Mouse (Mus musculus) brain, embryonic 14.5 days (tissue): Measurements from ENCODE around the gene Hspd1. TPM values are rescaled to one million over a fixed set of nuclear protein-coding genes. Genes with fewer than 3 reads are reported as not detected.
A peak's percentile ranks its signal among the peaks of the same experiment; 100 is the strongest.
"Not testable (repeated sequence)": the region's sequence is repeated elsewhere in the genome, so short reads cannot be mapped to it uniquely, and the experiment has no call there.

Experiments
- DNase-seq: peaks from one replicate; pipeline ENCODE4 v3.0.0-alpha.2; 2011; ENCODE audit warnings: low read depth
- CTCF ChIP-seq: fragments of 200-500 bp; IDR thresholded peaks from 2 replicates; pipeline ENCODE4 v1.5.1; 2012; ENCODE audit warnings: inconsistent platforms, mild to moderate bottlenecking, moderate library complexity, borderline replicate concordance; ENCODE audit not compliant: insufficient read depth, insufficient read length; ENCODE audit errors: extremely low read depth
- POLR2A ChIP-seq: fragments of 200-500 bp; IDR thresholded peaks from 2 replicates; pipeline ENCODE4 v1.6.1; 2012; ENCODE audit warnings: mild to moderate bottlenecking, inconsistent platforms, borderline replicate concordance; ENCODE audit not compliant: poor library complexity, insufficient read depth, insufficient read length, severe bottlenecking; ENCODE audit errors: extremely low read depth
- polyA plus RNA-seq: library from polyadenylated mRNA; depleted of rRNA; stranded (reverse); fragments of >200 nt; gene quantifications from 2 replicates; pipeline ENCODE4 v1.2.3, GENCODE M21; 2012

Hspd1 gene
- polyA plus RNA-seq, 1 experiment, result 128 TPM

GRCm38 (mm10) chr1:55076849-55077516 lies 11.1 kb downstream of the Hspd1 start:
- no peak for TF ChIP-seq POLR2A
- TF ChIP-seq CTCF, result no peak
- no peak for DNase-seq

GRCm38 (mm10) chr1:55076395-55076743 lies 11.7 kb downstream of the Hspd1 start:
- DNase-seq, result no peak
- TF ChIP-seq POLR2A (no peak), CTCF (no peak)

DNA sequence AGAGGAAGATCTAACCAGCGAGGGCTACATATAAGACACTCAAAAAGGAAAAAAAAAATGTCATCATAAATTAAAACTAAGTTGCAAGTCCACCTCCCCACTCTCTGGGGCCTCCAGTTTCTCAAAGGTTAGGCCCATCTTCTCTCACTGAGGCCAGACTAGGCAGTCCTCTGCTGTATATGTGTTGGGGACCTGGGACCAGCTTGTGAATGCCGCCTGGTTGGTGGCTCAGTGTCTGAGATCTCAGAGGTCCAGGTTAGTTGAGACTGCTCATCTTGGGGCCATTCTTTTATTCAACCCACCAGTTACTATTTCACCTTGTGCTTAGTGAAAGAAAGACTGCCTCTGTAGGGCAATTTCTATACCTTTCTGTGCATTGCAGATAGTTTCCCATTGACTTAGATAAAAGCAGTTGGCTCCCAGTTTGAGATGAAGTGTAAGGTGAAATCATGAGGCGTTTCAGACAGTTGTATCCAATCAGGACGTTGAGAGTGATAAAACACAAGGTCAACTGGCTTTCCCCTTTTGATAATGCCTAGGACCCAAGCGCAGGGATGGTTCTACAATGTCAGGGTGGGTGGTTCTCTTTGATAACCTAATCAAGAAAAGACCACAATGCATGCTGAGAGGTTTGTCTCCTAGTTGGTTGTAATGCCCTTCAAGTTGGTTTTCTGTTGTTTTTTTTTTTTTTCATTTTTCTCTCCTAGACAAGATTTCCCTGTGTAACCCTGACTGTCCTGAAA lies 12.2 kb downstream of the Hspd1 start:
- DNase-seq, result no peak
- TF ChIP-seq POLR2A, result no peak
- TF ChIP-seq CTCF, result no peak

GRCm38 (mm10) chr1:55074757-55075156 lies 13.3 kb downstream of the Hspd1 start:
- no peak for DNase-seq
- TF ChIP-seq CTCF (no peak), POLR2A (no peak)

DNA sequence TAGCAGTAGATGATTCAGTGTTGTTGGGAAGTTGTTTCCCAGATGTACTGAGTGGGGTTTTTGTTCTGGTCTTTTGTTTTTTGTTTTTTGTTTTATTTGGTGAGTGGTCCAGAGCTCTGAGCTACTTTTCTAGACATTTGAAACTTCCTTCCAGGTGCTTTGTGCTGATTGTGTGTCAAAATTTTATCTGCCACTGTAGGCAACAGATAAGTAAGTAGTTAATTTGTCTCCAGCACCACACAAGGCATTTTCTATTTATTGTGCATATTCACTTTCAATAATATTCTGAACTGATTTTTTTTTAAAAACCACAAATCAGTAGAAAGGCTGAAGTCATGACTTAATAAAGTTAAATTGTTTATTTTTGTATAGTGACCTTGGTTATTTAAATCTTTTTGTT lies 15.7 kb downstream of the Hspd1 start:
- not testable (repeated sequence) for DNase-seq

DNA sequence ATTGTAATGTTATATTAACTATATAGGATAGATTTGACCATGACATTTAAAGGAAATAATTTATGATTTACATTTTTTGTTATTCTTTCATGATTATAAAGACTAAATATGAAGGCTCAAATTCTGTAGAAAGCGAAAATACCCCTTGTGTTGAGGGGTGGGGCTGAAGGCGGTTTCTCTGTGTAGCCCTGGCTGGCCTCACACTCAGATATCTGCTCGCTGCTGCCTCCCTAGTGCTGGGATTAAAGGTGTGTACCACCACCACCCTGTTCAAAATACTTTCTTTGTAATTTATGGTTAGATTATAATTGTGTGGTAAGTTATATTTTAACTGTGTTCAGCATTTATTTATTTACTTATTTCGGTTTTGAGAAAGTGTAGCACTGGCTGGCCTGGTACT lies 26.3 kb downstream of the Hspd1 start:
- no peak for TF ChIP-seq POLR2A
- no peak for TF ChIP-seq CTCF
- DNase-seq, result no peak

GRCm38 (mm10) chr1:55061099-55061498 lies 26.9 kb downstream of the Hspd1 start:
- no peak for DNase-seq
- TF ChIP-seq POLR2A (no peak), CTCF (no peak)

- not testable (repeated sequence) for DNase-seq
Observed at GRCm38 (mm10) chr1:55058383-55058782, 29.7 kb downstream of the Hspd1 start.

DNA sequence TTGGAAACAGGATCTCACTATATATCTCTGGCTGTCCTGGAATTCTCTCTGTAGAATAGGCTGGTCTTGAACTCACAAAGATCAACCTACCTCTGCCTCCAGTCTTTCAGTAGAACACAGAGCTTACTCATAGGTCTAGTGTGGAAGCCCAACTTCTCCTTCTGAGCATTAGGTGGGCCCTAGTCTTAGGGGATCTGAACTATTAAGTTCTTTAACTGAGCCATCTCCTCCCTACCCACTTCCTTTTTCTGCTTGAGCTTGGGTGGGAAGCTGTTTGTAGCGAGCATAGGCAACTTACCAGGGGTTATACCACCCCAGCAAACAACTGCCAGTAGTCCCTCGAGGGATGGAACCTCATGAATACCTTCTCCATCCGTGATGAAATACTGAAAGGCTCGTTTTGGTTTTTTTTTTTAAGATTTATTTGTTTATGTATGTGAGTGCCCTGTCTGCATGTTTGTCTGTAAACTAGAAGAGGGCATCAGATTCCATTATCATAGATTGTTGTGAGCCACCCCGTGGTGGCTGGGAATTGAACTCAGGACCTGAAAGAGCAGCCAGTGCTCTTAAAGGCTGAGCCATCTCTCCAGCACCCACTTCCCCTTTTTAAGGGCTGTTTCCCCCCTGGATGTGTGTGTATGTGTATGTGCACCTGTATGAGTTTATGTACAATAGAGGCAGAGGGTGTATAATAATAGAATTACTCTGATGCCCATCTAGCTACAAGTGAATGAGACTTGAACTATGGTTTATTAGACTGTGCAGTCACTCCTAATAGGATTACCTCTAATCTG lies 32.5 kb downstream of the Hspd1 start:
- DNase-seq, result no peak
- no peak for TF ChIP-seq POLR2A
- no peak for TF ChIP-seq CTCF

GRCm38 (mm10) chr1:55053596-55053995 lies 34.4 kb downstream of the Hspd1 start:
- TF ChIP-seq POLR2A (no peak), CTCF (no peak)
- DNase-seq, result no peak

- TF ChIP-seq POLR2A (no peak), CTCF (no peak)
- DNase-seq, result peak; percentile 49
Observed at GRCm38 (mm10) chr1:55053005-55053404, 35.0 kb downstream of the Hspd1 start.

DNA sequence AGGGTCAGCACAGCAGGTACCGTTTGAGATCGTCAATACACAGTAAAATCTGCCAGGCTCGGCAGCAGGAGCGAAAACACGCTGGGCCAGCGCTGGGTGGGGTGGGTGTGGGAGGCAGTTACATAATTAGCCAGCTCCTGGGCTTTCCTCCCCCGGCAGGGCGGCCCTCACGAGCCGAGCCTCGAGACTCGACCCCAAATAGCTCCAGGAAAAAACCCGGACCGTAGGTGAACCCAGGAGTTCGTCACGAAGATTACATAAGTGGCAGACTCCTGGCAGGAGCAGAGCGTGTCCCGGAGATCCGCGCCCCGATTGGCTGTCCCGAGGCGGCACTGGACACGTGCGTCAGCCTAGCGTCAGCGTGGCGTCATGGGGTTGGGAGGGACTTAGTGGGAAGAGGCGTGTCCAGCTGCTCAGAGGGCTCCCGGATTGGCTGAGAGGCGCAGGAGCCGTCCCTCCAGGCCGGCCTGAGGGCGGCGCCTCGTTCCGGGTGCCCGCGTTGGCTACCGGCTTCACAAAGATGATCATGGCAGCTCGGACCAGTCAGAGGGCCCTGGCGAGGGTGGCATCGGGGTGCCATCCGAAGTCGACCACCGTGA lies 35.6 kb downstream of the Hspd1 start, which contains the start of gene Coq10b:
TSS of gene Coq10b (plus strand) at position 416 of the 599 bp plus-strand sequence.
- no peak for TF ChIP-seq CTCF
- TF ChIP-seq POLR2A, result peak; percentile 24; the same call in 1 of the 2 replicates
- DNase-seq, result peak; percentile 99

- TF ChIP-seq CTCF (no peak), POLR2A (no peak)
- no peak for DNase-seq
Observed at GRCm38 (mm10) chr1:55051671-55052070, 36.4 kb downstream of the Hspd1 start.
